Mouse (Mus musculus) embryonic facial prominence, embryonic 12.5 days (tissue): ENCODE data around the gene Cpm. TPM values are rescaled to one million over a fixed set of nuclear protein-coding genes. Genes with fewer than 3 reads are reported as not detected.
"Not testable (repeated sequence)": the region's sequence is repeated elsewhere in the genome, so short reads cannot be mapped to it uniquely, and the experiment has no call there.

ENCODE experiments used
- ATAC-seq: fragments of 200-750 bp; cut with Nextera tagmentation; 2 replicates; pipeline ENCODE4 v1.8.0; 2017; ENCODE audit not compliant: insufficient number of reproducible peaks, insufficient read depth, low FRiP score, low TSS enrichment
- H3K27ac ChIP-seq: fragments of 300-500 bp; sonication (generic); 2 replicates; pipeline ENCODE4 v1.5.1; 2016; ENCODE audit warnings: mild to moderate bottlenecking
- H3K27me3 ChIP-seq: fragments of 300-500 bp; sonication (generic); 2 replicates; pipeline ENCODE4 v1.6.1; 2016; ENCODE audit warnings: mild to moderate bottlenecking, moderate library complexity
- H3K36me3 ChIP-seq: fragments of 300-500 bp; sonication (generic); 2 replicates; pipeline ENCODE4 v1.6.1; 2016; ENCODE audit warnings: mild to moderate bottlenecking
- H3K4me1 ChIP-seq: fragments of 300-500 bp; sonication (generic); 2 replicates; pipeline ENCODE4 v1.6.1; 2016
- H3K4me2 ChIP-seq: fragments of 300-500 bp; sonication (generic); replicated peaks from 2 replicates; pipeline ENCODE4 v1.6.1; 2016; ENCODE audit warnings: mild to moderate bottlenecking, moderate library complexity
- H3K4me3 ChIP-seq: fragments of 300-500 bp; sonication (generic); 2 replicates; pipeline ENCODE4 v1.5.1; 2016; ENCODE audit warnings: mild to moderate bottlenecking
- H3K9ac ChIP-seq: fragments of 300-500 bp; sonication (generic); 2 replicates; pipeline ENCODE4 v1.6.1; 2016; ENCODE audit warnings: mild to moderate bottlenecking, moderate library complexity
- H3K9me3 ChIP-seq: fragments of 300-500 bp; sonication (generic); 2 replicates; pipeline ENCODE4 v1.6.1; 2016; ENCODE audit warnings: mild to moderate bottlenecking, moderate library complexity
- WGBS: fragments of 180-500 bp; shearing (Covaris S2); methylation state at CpG from one replicate; pipeline ENCODE4 v1.1.7; 2016; 5-methylcytosine and 5-hydroxymethylcytosine counted together
- polyA plus RNA-seq: library from polyadenylated mRNA; unstranded; fragments of >200 nt; fragmentation: Nextera tagmentation; extraction: Ambion mirVana; gene quantifications from 2 replicates; pipeline ENCODE4 v1.2.1, GENCODE M21; 2016

The Cpm gene
- polyA plus RNA-seq, 1 experiment from 2014 or later, result 20.4 TPM

- no peak for ATAC-seq
- Histone ChIP-seq H3K4me1 (peaks cover 15% of the 10 kb centered on the region), H3K4me3 (no peak overlapping the region), H3K36me3 (no peaks in the 10 kb centered on the region), H3K27ac (no peak overlapping the region), H3K9ac (no peak overlapping the region), H3K9me3 (no peaks in the 10 kb centered on the region), H3K27me3 (no peaks in the 10 kb centered on the region; the same call in 1 of the 2 replicates), H3K4me2 (no peak overlapping the region)
- WGBS, result 92% methylated on average over 10 of the region's 10 CpGs
These were observed 42.0 kb upstream of the Cpm start for GRCm38 (mm10) chr10:117587335-117587734.

DNA sequence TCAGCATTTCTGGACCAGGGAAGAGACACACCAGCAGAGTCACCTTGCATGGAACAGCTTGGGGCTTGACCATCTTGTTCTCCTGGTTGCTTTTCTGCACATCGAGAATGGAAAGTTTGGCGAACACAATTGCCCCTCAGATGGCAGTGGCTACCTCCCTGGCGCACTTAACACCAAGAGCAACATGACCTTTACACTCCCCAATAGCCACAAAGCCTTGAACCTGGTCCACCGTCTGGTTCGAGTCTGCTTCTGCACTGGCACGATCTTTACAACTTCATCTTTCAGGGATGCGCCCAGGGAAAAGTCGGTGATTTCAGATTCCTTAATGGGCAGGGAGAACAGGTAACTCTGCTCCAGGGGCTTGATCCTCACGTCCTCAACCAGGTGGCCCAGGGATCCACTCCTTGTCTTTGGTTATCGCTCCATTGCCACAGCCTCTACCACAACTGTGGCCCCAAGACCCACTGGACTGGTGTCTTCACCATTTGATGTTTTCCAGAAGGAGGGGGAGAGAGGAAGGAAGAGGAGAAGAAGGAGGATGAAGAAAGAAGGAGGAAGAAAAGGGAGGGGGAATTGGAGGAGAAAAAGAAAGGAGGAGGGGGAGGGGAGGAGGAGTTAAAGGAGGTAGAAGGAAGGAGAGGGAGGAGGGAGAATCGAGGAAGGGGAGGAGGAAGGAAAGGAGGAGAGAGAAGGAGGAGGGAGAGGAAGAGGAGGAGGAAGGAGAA, 40.7 kb upstream of the Cpm start:
- not testable (repeated sequence) for ATAC-seq, H3K27me3 ChIP-seq, H3K4me2 ChIP-seq, H3K27ac ChIP-seq, H3K4me3 ChIP-seq, H3K4me1 ChIP-seq, H3K9ac ChIP-seq, H3K9me3 ChIP-seq, H3K36me3 ChIP-seq
- WGBS, result 79% methylated on average over 11 of the region's 11 CpGs

DNA sequence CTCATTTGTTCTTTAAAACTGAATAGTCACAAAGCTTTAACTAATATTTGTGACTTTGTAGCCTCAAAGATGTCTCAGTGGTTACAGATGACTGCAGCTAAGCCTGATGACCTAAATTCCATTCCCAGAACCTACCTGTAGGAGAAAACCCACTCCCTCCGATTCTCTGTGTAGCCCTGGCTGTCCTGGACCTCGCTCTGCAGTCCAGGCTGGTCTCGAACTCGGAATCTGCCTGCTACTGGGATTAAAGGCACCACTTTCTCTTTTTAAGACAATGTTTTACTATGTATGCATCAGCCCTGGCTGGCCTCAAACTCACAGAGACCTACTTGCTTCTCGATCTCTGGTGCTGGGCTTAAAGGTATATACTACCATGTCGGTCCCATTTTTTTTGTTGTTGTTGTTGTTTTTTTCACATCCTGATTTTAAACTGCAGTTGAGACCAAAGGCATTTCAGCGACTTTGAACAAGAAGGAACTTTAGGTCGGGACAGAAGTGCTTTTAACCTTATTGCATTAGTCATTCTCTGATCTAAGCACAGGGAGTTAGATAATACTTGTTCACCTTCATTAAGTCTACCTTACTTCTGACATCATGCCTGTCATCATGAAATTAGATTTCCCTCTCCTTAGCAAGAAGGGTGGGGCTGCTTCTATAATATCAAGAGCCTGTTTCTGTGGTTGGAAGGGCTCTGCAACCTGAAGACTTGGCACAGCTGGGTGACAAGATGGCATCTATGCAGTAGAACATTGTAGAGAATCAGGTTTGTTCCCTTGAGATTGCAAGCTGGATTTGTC, 40.0 kb upstream of the Cpm start:
- Histone ChIP-seq H3K9ac (no peak overlapping the region), H3K36me3 (no peaks in the 10 kb centered on the region), H3K4me1 (peaks cover 2% of the 10 kb centered on the region; the same call in 1 of the 2 replicates), H3K4me3 (no peak overlapping the region), H3K27me3 (0 out of 2 replicates have a peak, but pooled peaks cover 2% of the 10 kb centered on the region), H3K27ac (no peak overlapping the region), H3K4me2 (no peak overlapping the region), H3K9me3 (no peaks in the 10 kb centered on the region)
- 88% methylated on average over 8 of the region's 8 CpGs for WGBS
- ATAC-seq, result no peak

GRCm38 (mm10) chr10:117590331-117591301, 38.7 kb upstream of the Cpm start:
- Histone ChIP-seq H3K4me2 (no peak overlapping the region), H3K9me3 (no peaks in the 10 kb centered on the region), H3K27me3 (0 out of 2 replicates have a peak, but pooled peaks cover 5% of the 10 kb centered on the region), H3K4me1 (no peaks in the 10 kb centered on the region), H3K4me3 (no peak overlapping the region), H3K9ac (no peak overlapping the region), H3K36me3 (no peaks in the 10 kb centered on the region), H3K27ac (no peak overlapping the region)
- WGBS, result 64% methylated on average over 13 of the region's 13 CpGs
- ATAC-seq, result no peak

GRCm38 (mm10) chr10:117591766-117592165, 37.5 kb upstream of the Cpm start:
- H3K36me3 ChIP-seq, result no peaks in the 10 kb centered on the region
- no peaks in the 10 kb centered on the region for H3K9me3 ChIP-seq
- H3K4me3 ChIP-seq, result no peak overlapping the region
- no peaks in the 10 kb centered on the region for H3K4me1 ChIP-seq
- H3K27me3 ChIP-seq, result 0 out of 2 replicates have a peak, but pooled peaks cover 5% of the 10 kb centered on the region
- H3K4me2 ChIP-seq, result no peak overlapping the region
- no peak for ATAC-seq
- H3K27ac ChIP-seq, result no peak overlapping the region
- WGBS, result 27% methylated on average over 9 of the region's 9 CpGs
- H3K9ac ChIP-seq, result no peak overlapping the region

DNA sequence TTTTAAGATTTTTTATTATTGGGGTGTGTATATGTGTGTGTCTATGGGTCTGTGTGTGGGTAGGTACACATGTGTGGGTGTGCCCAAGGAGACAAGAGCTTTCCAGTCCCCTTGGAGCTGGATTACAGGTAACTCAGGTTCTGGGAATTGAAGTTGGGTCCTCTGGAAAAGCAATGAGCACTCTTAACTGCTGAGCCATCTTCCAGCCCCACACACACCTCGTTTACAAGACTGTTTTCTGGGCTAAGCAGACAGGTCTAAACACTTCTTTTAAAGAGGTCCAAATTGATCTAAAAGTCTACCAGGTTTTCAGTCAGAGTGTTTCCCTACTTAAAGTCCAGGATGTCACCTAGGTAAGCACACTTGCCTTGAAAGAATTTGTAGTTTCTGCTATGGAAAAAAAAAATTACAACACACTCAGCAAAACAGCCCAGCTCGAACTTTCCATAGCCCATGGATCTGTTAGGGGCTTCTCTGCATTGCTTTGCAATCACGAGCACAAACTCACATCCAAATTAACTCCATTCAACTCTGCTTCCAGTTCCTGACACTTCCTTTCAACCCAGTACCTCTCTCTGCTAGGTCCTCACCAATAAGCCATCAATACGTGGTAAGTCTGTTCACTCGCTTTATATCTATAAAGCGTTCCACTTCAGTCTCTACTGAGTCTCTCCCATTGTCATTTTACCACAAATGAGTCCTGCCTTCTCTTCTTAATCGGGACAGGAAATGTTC, 36.8 kb upstream of the Cpm start:
- Histone ChIP-seq H3K9me3 (no peaks in the 10 kb centered on the region), H3K27ac (no peak overlapping the region), H3K4me3 (no peak overlapping the region), H3K27me3 (0 out of 2 replicates have a peak, but pooled peaks cover 5% of the 10 kb centered on the region), H3K36me3 (no peaks in the 10 kb centered on the region), H3K9ac (no peak overlapping the region), H3K4me2 (no peak overlapping the region), H3K4me1 (no peaks in the 10 kb centered on the region)
- ATAC-seq, result no peak
- 74% methylated on average over 7 of the region's 7 CpGs for WGBS

GRCm38 (mm10) chr10:117593041-117593570, 36.2 kb upstream of the Cpm start:
- Histone ChIP-seq H3K9ac (no peak overlapping the region), H3K4me2 (no peak overlapping the region), H3K36me3 (no peaks in the 10 kb centered on the region), H3K27me3 (0 out of 2 replicates have a peak, but pooled peaks cover 5% of the 10 kb centered on the region), H3K4me1 (no peaks in the 10 kb centered on the region), H3K9me3 (no peaks in the 10 kb centered on the region), H3K27ac (no peak overlapping the region), H3K4me3 (no peak overlapping the region)
- ATAC-seq, result no peak
- WGBS, result 88% methylated on average over 5 of the region's 5 CpGs

GRCm38 (mm10) chr10:117593857-117594256, 35.4 kb upstream of the Cpm start:
- Histone ChIP-seq H3K4me1 (no peaks in the 10 kb centered on the region), H3K9ac (no peak overlapping the region), H3K27me3 (0 out of 2 replicates have a peak, but pooled peaks cover 5% of the 10 kb centered on the region), H3K27ac (no peak overlapping the region), H3K36me3 (no peaks in the 10 kb centered on the region), H3K4me3 (no peak overlapping the region), H3K4me2 (no peak overlapping the region), H3K9me3 (no peaks in the 10 kb centered on the region)
- no peak for ATAC-seq
- WGBS, result 91% methylated on average over 13 of the region's 13 CpGs

DNA sequence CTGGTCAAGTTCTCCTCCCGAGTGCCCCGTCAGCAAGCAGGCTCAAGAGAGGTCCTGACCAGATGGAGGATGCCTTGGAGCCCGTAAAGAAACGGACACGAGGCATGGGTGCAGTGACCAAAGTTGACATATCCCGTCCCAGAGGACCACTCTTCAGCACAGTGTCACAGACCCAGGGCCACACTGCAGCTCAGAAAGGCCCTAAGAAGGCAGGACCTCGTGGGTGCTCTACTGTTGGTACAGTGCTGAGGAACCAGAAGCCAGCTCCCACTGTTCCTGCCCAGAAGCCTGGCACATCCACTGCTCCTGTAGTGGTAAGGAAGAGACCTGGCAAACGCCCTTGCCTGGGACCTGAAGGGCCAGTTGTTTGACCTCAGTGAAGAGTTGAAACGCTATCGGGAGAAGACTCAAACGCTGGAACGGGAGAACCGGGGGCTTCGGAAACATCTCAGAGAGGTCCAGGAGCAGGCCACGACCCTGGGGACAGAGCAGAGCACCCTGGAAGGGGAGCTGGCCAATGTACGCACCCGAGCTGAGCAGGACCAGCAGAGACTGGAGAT, 34.9 kb upstream of the Cpm start:
- 0 out of 2 replicates have a peak, but pooled peaks cover 5% of the 10 kb centered on the region for H3K27me3 ChIP-seq
- H3K36me3 ChIP-seq, result no peaks in the 10 kb centered on the region
- ATAC-seq, result no peak
- WGBS, result 87% methylated on average over 17 of the region's 17 CpGs
- H3K9me3 ChIP-seq, result no peaks in the 10 kb centered on the region
- no peak overlapping the region for H3K4me3 ChIP-seq
- H3K4me1 ChIP-seq, result no peaks in the 10 kb centered on the region
- no peak overlapping the region for H3K9ac ChIP-seq
- no peak overlapping the region for H3K4me2 ChIP-seq
- H3K27ac ChIP-seq, result no peak overlapping the region

- H3K4me1 ChIP-seq, result no peaks in the 10 kb centered on the region
- 92% methylated on average over 13 of the region's 13 CpGs for WGBS
- no peak overlapping the region for H3K4me2 ChIP-seq
- no peak overlapping the region for H3K27ac ChIP-seq
- H3K27me3 ChIP-seq, result 0 out of 2 replicates have a peak, but pooled peaks cover 5% of the 10 kb centered on the region
- no peak overlapping the region for H3K9ac ChIP-seq
- no peak overlapping the region for H3K4me3 ChIP-seq
- no peak for ATAC-seq
- H3K9me3 ChIP-seq, result no peaks in the 10 kb centered on the region
- H3K36me3 ChIP-seq, result no peaks in the 10 kb centered on the region
These were observed 34.4 kb upstream of the Cpm start for GRCm38 (mm10) chr10:117594913-117595312.
